Mouse (Mus musculus): ENCODE measurements around the gene Cyfip2. TPM values are rescaled to one million over a fixed set of nuclear protein-coding genes. Genes with fewer than 3 reads are reported as not detected.
A peak's percentile ranks its signal among the peaks of the same experiment; 100 is the strongest.

Gene Cyfip2
- total and polyA plus RNA-seq, 2 experiments from 2014 or later, result 79.1 to 162 TPM

DNA sequence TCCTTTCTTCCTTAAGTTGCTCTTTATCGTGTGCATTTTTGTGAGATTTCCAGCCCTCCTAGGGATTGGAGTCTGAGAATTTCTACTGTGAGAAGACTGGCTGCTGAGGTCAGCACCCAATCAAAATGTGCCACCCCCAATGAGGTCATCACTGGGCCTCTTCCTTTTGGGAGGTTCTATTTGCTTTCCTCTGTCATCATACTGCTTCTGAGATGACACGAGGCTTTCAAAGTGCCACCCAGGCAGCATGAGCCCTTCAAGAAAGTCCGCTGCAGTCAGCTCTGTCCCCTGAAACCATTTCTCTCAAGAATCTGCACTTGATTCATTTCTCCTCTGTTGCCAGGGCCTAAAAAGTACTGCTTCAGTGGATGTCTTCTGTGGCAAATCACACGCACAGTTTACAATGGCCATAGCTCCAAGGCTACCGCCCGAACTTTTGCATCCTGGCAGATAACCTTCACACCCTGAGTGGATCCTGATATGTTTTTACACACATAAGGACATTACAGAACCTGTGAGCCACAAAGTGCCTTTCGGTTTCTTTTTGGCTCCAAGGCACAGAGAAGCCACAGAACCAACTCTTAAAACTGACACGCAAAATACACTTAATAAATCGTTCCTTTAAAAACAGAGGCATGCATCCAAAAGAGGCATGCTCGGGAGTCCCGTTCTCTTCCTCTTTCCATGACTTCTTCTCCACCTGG lies 4.2 kb downstream of the Cyfip2 start:
- Histone ChIP-seq H3K27me3 (ENCODE audit: insufficient read depth, low read length) (no peaks in the 10 kb centered on the region), H3K9ac (replicated peaks; ENCODE audit: low read length) (no peak overlapping the region), H3K9me3 (ENCODE audit: low read length) (no peaks in the 10 kb centered on the region), H3K36me3 (ENCODE audit: insufficient read depth, low read length) (no peaks in the 10 kb centered on the region), H3K4me3 (ENCODE audit: low read length) (no peak overlapping the region), H3K27ac (peak overlapping the region; percentile 92; the same call in 1 of the 2 replicates), H3K4me1 (ENCODE audit: insufficient read depth, low read length) (peaks cover 15% of the 10 kb centered on the region), H3K4me2 (ENCODE audit: low read depth, low read length) (peak overlapping the region; percentile 83)
- TF ChIP-seq CTCF (IDR thresholded peaks at IDR 0.05; ENCODE audit: low read depth), result no peak
- ATAC-seq (no peak), DNase-seq (ENCODE audit: low spot score) (no peak)
- 85% methylated on average over 11 of the region's 11 CpGs for WGBS

DNA sequence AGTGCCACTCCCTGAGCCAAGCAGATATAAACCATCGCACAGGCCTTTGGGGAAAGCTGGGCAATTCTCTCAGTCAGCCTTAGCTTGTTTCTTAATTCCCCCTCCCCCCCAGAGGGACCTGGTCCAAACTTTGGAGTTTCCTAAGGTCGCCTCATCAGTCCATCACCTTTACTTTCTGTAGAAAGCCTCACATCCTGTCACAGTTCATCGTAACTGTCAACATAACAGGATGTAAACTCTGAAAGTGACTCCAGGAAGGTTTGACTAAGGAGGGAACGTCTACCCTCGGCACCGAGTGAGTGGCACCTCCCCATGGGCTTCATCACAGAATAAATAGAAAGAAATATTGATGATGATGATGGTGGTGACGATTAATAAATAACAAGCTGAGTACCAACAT lies 4.9 kb downstream of the Cyfip2 start:
- H3K4me2 ChIP-seq (ENCODE audit: low read depth, low read length), result no peak overlapping the region
- DNase-seq (ENCODE audit: low spot score) (no peak), ATAC-seq (no peak)
- H3K27ac ChIP-seq, result no peak overlapping the region
- no peak overlapping the region for H3K9ac ChIP-seq (replicated peaks; ENCODE audit: low read length)
- WGBS, result 95% methylated on average over 7 of the region's 7 CpGs
- H3K9me3 ChIP-seq (ENCODE audit: low read length), result no peaks in the 10 kb centered on the region
- no peak overlapping the region for H3K4me3 ChIP-seq (ENCODE audit: low read length)
- H3K4me1 ChIP-seq (ENCODE audit: insufficient read depth, low read length), result peaks cover 15% of the 10 kb centered on the region
- TF ChIP-seq CTCF (IDR thresholded peaks at IDR 0.05; ENCODE audit: low read depth), result no peak
- no peaks in the 10 kb centered on the region for H3K36me3 ChIP-seq (ENCODE audit: insufficient read depth, low read length)
- H3K27me3 ChIP-seq (ENCODE audit: insufficient read depth, low read length), result no peaks in the 10 kb centered on the region

DNA sequence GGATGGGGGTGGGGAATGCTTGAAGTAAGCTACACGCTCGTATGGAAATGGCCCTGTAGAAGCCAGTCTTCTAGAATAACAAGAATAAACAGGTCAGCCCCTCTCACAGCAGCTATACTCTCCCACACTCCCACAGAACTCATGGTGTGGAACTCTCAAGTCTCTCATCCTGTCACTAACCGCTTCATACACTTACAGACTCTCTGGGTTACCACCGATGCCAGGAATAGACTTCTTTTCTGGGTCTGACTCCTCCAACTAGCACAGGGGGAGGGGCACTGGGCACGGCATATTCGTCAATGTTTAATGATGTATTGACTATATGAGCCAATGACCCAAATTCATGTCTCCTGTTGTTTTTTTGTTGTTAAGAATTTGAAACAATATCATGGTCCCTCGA lies 5.9 kb downstream of the Cyfip2 start:
- H3K9ac ChIP-seq (replicated peaks; ENCODE audit: low read length), result no peak overlapping the region
- H3K4me3 ChIP-seq (ENCODE audit: low read length), result no peak overlapping the region
- H3K4me1 ChIP-seq (ENCODE audit: insufficient read depth, low read length), result peaks cover 15% of the 10 kb centered on the region
- H3K9me3 ChIP-seq (ENCODE audit: low read length), result no peaks in the 10 kb centered on the region
- 84% methylated on average over 7 of the region's 7 CpGs for WGBS
- no peaks in the 10 kb centered on the region for H3K27me3 ChIP-seq (ENCODE audit: insufficient read depth, low read length)
- no peak for ATAC-seq
- no peak overlapping the region for H3K4me2 ChIP-seq (ENCODE audit: low read depth, low read length)
- no peak for DNase-seq (ENCODE audit: low spot score)
- no peaks in the 10 kb centered on the region for H3K36me3 ChIP-seq (ENCODE audit: insufficient read depth, low read length)
- no peak for TF ChIP-seq CTCF (IDR thresholded peaks at IDR 0.05; ENCODE audit: low read depth)
- H3K27ac ChIP-seq, result no peak overlapping the region

DNA sequence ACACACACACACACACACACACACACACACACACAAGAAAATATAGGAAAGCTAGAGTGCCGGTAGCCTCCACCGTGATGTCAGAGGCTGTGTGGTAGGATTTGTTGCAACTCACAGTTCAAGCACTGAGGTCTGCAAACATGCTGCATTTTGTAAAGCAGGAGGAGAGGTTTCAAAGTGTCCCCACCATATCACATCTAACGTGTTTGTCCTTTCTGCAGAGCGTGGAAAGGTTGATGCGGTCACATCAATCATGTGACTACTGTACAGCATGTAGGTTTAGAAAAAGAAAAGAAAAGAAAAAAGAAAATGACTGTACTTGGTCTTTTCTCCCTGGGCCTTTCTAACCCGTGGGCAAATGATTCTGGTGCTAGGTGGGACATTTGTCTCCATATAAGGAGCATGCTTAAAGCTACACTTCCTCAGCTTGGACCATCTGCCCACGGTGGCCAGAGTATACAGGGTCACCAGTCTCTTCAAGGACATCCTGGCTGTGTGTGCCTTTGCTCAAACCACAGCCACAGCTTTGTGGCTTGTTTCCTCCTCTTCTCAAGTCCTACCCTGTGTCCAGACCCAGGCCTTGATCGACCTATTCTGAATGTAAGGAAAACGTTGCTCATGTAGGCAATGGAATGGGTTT lies 6.7 kb downstream of the Cyfip2 start:
- H3K9ac ChIP-seq (replicated peaks; ENCODE audit: low read length), result no peak overlapping the region
- TF ChIP-seq CTCF (IDR thresholded peaks at IDR 0.05; ENCODE audit: low read depth), result no peak
- H3K27me3 ChIP-seq (ENCODE audit: insufficient read depth, low read length), result no peaks in the 10 kb centered on the region
- 83% methylated on average over 9 of the region's 9 CpGs for WGBS
- H3K36me3 ChIP-seq (ENCODE audit: insufficient read depth, low read length), result no peaks in the 10 kb centered on the region
- H3K27ac ChIP-seq, result no peak overlapping the region
- no peak for ATAC-seq
- H3K9me3 ChIP-seq (ENCODE audit: low read length), result no peaks in the 10 kb centered on the region
- no peak overlapping the region for H3K4me3 ChIP-seq (ENCODE audit: low read length)
- H3K4me2 ChIP-seq (ENCODE audit: low read depth, low read length), result no peak overlapping the region
- peaks cover 15% of the 10 kb centered on the region for H3K4me1 ChIP-seq (ENCODE audit: insufficient read depth, low read length)
- DNase-seq (ENCODE audit: low spot score), result no peak

DNA sequence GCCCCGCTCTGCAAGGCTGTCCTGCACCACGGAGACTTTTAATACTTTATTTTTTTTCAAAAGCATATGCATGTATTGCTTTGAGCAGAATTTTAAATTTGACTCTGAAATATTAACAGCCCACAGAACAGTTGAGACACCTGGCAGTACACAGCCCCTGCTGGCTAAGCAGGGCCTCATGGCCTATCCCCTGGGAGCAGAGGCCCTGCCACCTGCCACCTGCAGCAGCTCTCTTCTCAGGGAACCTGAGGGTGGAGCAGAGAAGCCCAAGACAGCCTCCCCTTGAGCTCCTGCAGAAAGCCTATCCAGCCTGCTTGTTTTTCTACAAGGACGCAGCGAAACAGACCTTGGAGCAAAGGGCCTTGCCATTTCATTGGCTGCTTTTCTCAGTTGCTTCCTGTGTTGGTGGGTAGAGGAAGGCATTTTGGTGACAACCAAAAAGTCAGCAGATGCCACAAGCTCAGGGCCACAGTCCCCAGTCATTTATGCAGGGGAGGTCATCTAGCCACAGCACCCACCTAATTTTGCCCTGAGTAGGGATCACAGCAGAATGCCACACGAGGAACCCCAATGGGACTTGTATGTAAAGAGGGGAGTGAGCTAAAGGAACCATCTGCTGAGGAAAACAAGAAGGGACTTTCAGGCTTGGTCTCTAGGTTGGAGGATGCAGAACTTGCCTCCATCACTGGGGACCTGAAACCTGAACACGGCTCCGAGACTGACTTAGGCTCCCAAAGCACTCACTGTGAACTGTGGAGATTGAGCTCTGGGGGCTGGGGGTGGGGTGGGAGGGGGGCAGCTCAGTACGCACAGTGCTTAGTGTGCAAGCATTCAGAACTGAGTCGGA lies 7.6 kb downstream of the Cyfip2 start:
- H3K9ac ChIP-seq (replicated peaks; ENCODE audit: low read length), result no peak overlapping the region
- 80% methylated on average over 9 of the region's 9 CpGs for WGBS
- DNase-seq (ENCODE audit: low spot score), result no peak
- no peaks in the 10 kb centered on the region for H3K27me3 ChIP-seq (ENCODE audit: insufficient read depth, low read length)
- H3K36me3 ChIP-seq (ENCODE audit: insufficient read depth, low read length), result no peaks in the 10 kb centered on the region
- peaks cover 13% of the 10 kb centered on the region for H3K4me1 ChIP-seq (ENCODE audit: insufficient read depth, low read length)
- no peak overlapping the region for H3K4me2 ChIP-seq (ENCODE audit: low read depth, low read length)
- TF ChIP-seq CTCF (IDR thresholded peaks at IDR 0.05; ENCODE audit: low read depth), result no peak
- H3K27ac ChIP-seq, result no peak overlapping the region
- no peak for ATAC-seq
- H3K9me3 ChIP-seq (ENCODE audit: low read length), result no peaks in the 10 kb centered on the region
- H3K4me3 ChIP-seq (ENCODE audit: low read length), result no peak overlapping the region

DNA sequence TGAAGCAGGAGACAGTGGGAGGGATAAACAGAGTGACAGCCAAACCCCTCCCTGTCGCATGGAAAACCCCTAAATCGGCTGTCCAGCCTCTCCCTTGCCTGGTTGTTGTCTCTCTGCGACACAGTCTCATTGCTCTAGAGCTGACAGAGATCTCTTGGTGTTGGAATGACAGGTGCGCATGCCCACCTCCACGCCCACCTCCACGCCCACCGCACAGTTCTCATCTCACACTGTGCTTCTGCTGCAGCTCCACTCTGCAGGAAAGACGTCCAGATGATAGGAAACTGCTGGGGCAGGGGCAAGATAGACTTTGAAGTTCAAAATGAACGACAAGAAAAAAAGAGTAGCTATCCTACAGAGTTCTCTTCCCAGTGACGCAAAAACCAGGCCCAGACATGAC lies 8.6 kb downstream of the Cyfip2 start:
- 78% methylated on average over 10 of the region's 10 CpGs for WGBS

More for the DNA sequence above, 8.6 kb downstream of the Cyfip2 start:
- DNase-seq (ENCODE audit: low spot score) (no peak), ATAC-seq (no peak)
- no peaks in the 10 kb centered on the region for H3K9me3 ChIP-seq (ENCODE audit: low read length)
- no peak overlapping the region for H3K4me3 ChIP-seq (ENCODE audit: low read length)
- H3K27ac ChIP-seq, result no peak overlapping the region
- no peaks in the 10 kb centered on the region for H3K36me3 ChIP-seq (ENCODE audit: insufficient read depth, low read length)
- H3K27me3 ChIP-seq (ENCODE audit: insufficient read depth, low read length), result no peaks in the 10 kb centered on the region
- H3K4me2 ChIP-seq (ENCODE audit: low read depth, low read length), result no peak overlapping the region
- no peak overlapping the region for H3K9ac ChIP-seq (replicated peaks; ENCODE audit: low read length)
- no peak for TF ChIP-seq CTCF (IDR thresholded peaks at IDR 0.05; ENCODE audit: low read depth)
- H3K4me1 ChIP-seq (ENCODE audit: insufficient read depth, low read length), result peaks cover 3% of the 10 kb centered on the region; the same call in 1 of the 2 replicates

Data from hindbrain, postnatal 0 days (tissue).